Mouse (Mus musculus) cerebellum, postnatal 14 days (tissue): ENCODE results near the gene Dnase2a.

Experiments
- DNase-seq, 2 experiments: peaks; one replicate each; pipeline ENCODE4 v3.0.0; 2021; ENCODE audit warnings: mixed read lengths in 2 of 2

Gene Dnase2a

DNA sequence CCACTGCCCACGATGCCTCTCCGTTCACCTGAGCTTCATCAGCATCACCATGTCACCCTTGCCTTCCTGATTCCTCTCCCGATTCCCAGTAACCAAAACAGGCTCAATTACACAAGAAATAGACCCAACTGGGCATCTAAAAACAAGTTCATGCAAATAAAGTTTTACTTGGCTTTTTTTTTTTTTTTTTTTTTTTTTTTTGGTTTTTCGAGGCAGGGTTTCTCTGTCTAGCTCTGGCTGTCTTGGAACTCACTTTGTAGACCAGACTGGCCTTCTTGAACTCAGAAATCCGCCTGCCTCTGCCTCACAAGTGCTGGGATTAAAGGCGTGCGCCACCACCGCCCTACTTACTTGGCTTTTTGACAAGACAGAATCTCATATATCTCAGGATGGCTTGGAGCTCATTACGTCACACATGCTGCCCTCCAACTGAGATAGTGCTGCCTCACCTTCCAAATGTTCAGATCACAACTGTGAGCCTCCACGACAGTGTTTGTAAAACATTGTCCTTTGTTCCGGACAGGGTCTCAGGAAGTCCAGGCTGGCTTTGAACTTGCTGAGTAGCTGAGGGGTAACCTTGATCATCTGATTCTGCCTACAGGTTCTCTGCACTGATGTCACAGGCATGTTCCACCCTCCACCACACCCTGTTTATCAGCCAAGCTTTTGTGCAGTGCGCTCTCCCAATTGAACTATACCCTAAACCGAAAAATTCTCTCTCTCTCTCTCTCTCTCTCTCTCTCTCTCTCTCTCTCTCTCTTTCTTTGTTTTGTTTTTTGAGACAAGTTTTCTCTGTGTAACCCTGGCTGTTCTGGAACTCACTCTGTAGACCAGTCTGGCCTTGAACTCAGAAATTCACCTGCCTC is 29.5 kb downstream of the Dnase2a start:
- DNase-seq: no peak

- peak in 1 of 2 experiments; percentile 41 for DNase-seq
Observed at GRCm38 (mm10) chr8:84943699-84944098, 35.3 kb downstream of the Dnase2a start.

DNA sequence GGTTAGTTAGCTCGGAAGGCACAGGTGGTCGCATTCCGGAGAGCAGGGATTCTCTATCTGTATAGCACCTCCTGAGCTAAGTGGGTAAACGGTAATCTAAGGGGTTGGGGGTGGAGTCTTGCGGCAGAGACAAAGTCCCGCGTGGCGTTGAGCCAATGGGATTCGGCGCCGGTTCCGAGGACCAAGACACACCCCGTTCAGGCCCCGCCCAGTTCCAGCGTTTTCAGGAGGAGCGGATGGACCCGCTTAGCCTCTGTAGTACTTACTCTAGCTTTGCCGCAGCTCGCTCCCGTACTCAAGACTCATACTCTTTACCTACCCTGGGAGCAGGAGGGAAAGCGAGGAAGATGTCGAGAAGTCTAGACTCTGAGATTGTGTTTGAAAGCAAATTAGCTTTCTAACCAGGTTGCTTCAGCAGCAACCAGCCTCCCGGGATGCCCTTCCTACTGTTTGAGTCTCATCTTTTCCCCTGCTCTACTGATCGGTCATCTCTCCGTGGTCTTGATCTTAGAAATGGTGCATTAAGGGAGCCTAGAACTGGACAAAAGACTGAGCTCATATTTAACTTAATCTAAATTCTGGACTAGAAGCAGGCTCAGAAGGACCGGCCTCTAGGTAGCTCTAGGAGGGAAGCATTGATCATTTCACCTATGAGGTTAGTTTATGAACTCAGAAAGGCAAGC is 36.3 kb downstream of the Dnase2a start:
- peak; percentile 78 to 84 for DNase-seq

DNA sequence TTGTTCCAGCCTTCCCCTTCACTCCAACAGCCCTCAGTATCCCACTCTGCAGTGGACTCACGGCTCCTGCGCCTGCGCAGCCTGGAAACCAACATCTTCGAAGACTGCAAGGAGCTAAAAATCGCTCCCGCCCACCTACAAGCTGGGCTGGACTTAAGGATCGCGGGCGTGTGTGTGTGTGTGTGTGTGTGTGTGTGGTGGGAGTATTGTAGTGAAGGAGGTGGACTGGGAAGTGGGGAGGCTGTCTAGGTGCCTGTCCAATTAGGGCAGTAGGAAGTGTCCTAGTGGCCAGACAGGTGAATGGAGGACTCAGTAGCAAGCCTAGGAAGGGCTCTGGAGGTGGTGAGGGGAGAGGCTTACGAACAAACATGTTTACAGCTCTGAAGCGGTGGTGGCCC is 36.9 kb downstream of the Dnase2a start:
- peak; percentile 62 to 76 for DNase-seq

- DNase-seq: peak; percentile 79 to 86
Observed at GRCm38 (mm10) chr8:84945633-84946527, 37.5 kb downstream of the Dnase2a start.

DNA sequence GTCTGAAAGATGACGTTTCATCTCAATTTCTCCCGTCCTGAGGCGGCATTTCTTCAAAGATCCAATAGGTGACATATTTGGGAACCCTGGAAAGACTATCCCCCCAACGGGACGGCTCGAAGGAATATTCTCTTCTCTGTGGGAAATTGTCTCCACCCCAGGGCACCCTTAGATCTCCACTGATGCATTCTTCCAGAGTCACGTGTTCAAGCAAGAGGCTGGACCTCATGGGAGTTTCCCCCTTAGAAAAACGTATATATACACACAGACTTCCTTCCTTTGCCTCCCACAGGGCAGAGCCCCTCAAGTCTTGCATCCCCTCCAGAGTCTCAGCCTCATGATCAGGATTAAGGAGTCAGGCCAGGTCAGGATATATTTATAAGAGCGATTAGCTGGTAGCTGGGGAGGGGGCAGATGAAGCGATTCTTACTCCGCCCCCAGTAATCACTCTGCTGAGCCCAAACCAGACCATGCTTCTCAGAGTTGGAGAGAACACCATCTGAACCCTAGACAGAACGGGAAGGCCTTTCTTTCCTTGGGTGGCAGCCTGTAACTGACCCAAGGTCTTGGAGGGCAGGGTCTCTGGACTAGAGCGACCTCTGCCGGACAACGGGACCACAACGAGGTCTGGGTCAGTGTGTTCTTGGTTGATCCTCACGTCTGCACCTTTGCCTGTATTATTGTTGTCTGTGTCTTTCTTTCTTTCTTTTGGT is 38.3 kb downstream of the Dnase2a start, which contains the start of gene Rtbdn:
Rtbdn (plus strand) TSS at position 464 of the 713 bp plus-strand sequence.
- DNase-seq: peak; percentile 79 to 85

DNA sequence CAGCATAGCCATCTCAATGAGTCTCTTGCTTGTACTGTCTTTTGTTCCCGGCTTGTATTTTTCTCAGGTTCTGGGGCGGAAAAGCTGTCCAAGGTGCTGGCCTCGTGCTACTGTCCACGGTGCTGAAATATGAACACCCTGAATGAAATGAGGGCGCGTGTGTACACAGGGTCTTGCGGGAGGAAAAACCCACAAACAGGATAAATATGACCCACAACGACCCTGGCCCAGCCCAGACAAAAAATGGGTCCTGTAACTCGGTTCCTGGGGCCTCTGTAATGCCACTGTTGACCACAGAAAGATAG is 38.8 kb downstream of the Dnase2a start:
- no peak for DNase-seq

DNA sequence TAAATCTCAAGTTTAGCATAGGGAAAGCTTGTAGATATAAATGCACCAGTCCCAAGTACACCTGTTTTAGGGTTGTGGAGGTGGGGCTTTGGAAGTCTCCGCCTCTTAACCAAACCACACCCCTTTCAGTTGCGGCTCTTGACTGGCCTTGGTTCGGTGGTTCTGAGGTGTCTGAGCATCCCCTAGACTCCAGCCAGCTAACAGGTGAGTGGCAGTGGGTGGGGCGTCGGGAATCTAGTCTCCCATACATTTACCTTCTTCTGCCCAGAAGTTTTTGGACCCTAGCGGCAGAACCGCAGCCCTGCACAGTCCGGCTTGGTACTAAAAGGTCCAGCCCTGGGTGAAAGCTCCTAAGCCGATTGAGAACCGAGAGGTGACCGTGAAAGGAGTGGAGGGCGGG is 41.4 kb downstream of the Dnase2a start:
- no peak for DNase-seq

- no peak for DNase-seq
Observed at GRCm38 (mm10) chr8:84952612-84953255, 44.4 kb downstream of the Dnase2a start.

GRCm38 (mm10) chr8:84956768-84957167 is 48.4 kb downstream of the Dnase2a start:
- DNase-seq: peak; percentile 90 to 96

DNA sequence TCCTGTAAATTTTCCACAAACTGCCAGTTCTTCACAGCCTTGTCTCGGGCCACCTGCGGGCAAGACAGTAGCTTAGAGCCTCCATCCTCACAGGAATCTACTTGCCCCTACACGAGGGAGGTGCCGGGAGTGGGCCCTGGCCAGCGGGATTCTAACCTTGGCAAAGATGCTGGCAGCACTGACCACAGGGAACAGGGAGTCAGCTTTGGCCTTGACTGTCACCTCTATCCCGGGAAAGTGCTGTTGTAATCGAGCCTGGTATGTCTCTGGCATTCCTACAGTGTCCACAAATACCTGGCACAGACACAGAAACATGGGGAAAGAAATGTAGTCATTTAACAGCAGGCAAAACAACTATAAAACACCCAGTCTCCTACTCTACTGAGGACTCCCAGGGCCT is 51.5 kb downstream of the Dnase2a start:
- no peak for DNase-seq

GRCm38 (mm10) chr8:84963952-84964351 is 55.6 kb downstream of the Dnase2a start:
- DNase-seq: no peak

DNA sequence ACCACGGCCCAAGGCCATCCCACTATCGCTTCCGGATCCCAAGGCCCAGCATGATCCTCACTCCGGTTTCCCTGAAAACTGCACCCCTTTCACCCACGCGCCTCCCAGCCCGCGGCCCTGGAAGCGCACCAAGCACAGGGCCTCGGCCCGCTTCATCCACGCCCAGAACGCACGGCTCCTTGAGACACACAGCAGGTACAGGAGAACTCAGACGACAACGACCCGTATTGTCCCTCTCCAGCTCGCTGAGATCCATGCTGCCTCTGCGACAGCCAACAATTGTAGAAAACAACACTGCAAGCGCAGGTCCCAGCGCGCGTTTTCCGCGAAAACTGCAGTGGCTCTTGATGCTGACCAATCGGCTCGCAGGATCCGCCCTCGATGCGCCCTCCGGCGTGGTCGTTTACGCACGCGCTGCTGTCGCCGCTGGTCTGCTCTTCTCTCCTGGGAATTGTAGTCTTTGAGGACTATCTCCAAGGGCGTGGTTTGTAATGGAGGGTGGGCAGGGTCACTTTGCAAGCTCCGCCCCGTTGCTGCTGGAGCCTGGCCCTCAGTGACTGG is 57.5 kb downstream of the Dnase2a start:
- DNase-seq: peak; percentile 92 to 93

DNA sequence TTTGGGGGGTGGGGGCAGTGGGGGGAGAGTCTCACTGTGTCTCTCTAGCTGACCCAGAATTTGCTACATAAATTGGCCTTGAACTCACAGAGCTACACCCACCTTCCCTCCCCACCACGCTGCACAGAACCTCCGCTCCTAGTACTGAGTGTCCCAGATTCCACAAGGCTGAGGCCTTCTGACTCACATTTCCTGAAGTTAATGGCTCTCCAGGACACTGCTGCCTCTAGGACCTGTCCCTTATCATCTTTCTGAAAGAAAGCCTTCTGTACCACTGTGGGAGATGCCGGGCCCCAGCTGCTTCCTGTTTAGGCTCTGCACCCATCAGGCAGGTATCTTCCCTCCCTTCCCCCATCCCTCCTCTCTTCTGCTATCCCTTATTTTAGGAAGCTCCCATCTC is 58.2 kb downstream of the Dnase2a start:
- DNase-seq: no peak

- DNase-seq: no peak
Observed at GRCm38 (mm10) chr8:84967532-84968304, 59.4 kb downstream of the Dnase2a start.

DNA sequence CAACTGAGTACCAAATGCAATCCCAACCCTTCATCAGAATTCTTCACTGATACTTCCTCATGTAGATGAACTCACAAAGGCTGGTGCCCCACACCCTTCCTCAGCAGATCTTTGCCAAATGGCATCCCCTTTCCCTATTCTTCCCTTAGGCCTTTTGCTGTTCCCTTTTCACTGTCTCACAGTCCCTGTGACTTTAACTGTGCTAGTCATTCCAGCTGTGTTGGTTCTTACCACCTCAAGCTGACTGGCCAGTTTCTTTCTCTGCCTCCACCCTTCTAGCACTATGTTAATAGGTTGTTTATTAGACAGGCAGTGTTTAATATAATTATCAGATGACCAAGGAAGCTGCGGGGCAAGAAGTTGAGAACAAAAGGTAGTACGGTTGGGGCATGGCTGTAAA is 60.3 kb downstream of the Dnase2a start:
- no peak for DNase-seq

DNA sequence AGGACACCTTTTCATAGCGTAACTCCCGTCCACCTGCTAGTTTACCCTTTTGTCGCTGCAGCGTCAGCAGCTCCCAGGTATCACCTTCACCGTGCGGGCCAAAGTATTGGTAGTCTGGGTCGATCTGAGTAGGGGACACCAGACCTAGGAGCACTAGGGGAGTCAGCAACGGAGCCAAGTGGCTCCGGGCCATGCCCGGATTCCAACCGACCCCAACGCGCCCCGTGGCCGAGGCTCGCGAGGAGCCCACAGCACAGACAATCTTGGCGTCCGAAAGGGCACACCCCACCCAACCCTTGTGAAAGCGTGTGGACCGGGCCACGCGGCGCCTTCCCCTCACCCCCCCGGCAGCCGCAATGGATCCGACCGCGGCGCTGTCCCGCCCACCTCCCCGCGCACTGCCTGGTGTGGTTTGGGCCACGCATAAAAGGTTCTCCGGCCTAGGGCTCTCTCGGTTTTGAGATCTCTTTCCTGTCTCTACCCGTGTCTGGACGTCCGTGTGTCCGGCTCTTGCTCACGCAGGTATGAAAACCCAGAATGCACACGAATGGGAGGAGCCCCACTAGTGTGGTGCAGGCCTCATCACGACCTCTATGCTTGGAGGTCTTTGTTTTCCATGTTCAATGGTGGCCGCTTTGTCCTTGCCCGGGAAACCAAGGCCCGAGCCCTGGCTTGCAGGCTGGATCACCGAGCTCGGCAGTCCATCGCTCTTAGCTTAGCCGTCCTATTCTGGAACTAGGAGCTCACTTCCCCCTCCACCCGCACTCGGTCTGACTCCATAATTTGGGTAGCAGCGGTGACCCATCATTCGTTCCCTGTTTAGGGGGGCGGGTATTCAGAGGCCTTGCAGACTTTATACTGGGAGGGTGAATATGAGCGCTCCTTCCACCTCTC is 61.1 kb downstream of the Dnase2a start, which contains the start of the genes Gm49661, Prdx2 and Rnaseh2a:
Gm49661 (minus strand) TSS at position 193 of the 894 bp plus-strand sequence.
Prdx2 (plus strand) TSS at position 347 of the 894 bp plus-strand sequence.
Rnaseh2a (minus strand) TSS at position 527 of the 894 bp plus-strand sequence.
- DNase-seq: peak; percentile 86

GRCm38 (mm10) chr8:84970135-84970790 is 61.9 kb downstream of the Dnase2a start:
- no peak for DNase-seq

- DNase-seq: no peak
Observed at GRCm38 (mm10) chr8:84970913-84971312, 62.6 kb downstream of the Dnase2a start.
